Mouse (Mus musculus): ENCODE measurements around the gene Ptprn2.

GRCm38 (mm10) chr12:117250465-117250864, 764.9 kb downstream of the Ptprn2 start:
- TF ChIP-seq CTCF (IDR thresholded peaks at IDR 0.05; ENCODE audit: low read depth, low read length) (no peak), EP300 (IDR thresholded peaks at IDR 0.05; ENCODE audit: insufficient read depth, low read depth, low read length) (no peak), POLR2A (IDR thresholded peaks at IDR 0.05; ENCODE audit: insufficient read depth, low read length) (no peak)

Measured in ES-Bruce4 (cell line).